Mouse (Mus musculus) lung, adult 2 months (tissue): ENCODE measurements at regions not wholly inside any gene's neighbourhood (a gene's known extent, or its start where the extent isn't known, plus 50 kb on each side); places are given as distances from the start of the nearest gene placed in this dataset.
A peak's percentile ranks its signal among the peaks of the same experiment; 100 is the strongest.

ENCODE experiments used
- CTCF ChIP-seq: fragments of 200-500 bp; IDR thresholded peaks from 2 replicates; pipeline ENCODE4 v1.5.1; 2011; ENCODE audit warnings: mild to moderate bottlenecking, low read length, control low read depth; ENCODE audit not compliant: insufficient read depth
- POLR2A ChIP-seq: fragments of 200-500 bp; IDR thresholded peaks from 2 replicates; pipeline ENCODE4 v1.6.1; 2011; ENCODE audit warnings: low read depth, mild to moderate bottlenecking, control low read depth, low read length, borderline replicate concordance; ENCODE audit errors: extremely low read depth

DNA sequence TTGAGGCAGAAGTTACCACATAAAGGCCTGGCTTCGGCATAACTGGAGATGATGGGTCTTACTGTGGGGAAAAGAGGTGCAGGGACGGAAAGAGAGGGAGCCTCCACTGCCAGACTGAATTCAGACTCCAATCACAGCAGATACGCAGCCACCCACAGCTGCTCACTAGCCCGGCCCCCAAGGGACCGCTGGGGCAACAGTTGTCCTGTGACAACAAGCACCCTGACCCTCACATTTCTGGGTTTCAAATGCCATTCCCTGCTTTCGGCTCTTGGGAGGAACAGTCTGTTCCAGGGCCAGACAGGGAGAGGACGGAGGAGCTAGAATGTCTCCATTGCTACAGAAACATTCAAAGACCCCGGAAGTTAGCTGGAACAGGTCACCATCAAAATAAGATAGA is 75.0 kb upstream of the Errfi1 start:
- TF ChIP-seq POLR2A: 0 out of 2 replicates have a peak, but pooled peaks have one; percentile 21
- no peak for TF ChIP-seq CTCF
